Mouse (Mus musculus) intestine, postnatal 0 days (tissue): ENCODE data around the gene Mfsd12. TPM values are rescaled to one million over a fixed set of nuclear protein-coding genes. Genes with fewer than 3 reads are reported as not detected.

Source experiments
- ATAC-seq: fragments of 200-750 bp; cut with Nextera tagmentation; 2 replicates; pipeline ENCODE4 v1.8.0; 2017; ENCODE audit warnings: mild to moderate bottlenecking, moderate TSS enrichment, moderate library complexity
- H3K27ac ChIP-seq: fragments of 300-500 bp; sonication (generic); 2 replicates; pipeline ENCODE4 v1.5.1; 2014; ENCODE audit warnings: mild to moderate bottlenecking, low read depth, low read length, moderate library complexity
- H3K27me3 ChIP-seq: fragments of 300-500 bp; sonication (generic); replicated peaks from 2 replicates; pipeline ENCODE4 v1.6.1; 2014; ENCODE audit warnings: low read length, mixed read lengths; ENCODE audit not compliant: control insufficient read depth, insufficient read depth
- H3K36me3 ChIP-seq: fragments of 300-500 bp; sonication (generic); 2 replicates; pipeline ENCODE4 v1.6.1; 2014; ENCODE audit warnings: mild to moderate bottlenecking, moderate library complexity; ENCODE audit not compliant: control insufficient read depth, insufficient read depth
- H3K4me1 ChIP-seq: fragments of 300-500 bp; sonication (generic); replicated peaks from 2 replicates; pipeline ENCODE4 v1.6.1; 2014; ENCODE audit warnings: antibody characterized with exemption, low read length, mixed read lengths; ENCODE audit not compliant: control insufficient read depth, insufficient read depth
- H3K4me2 ChIP-seq: fragments of 300-500 bp; sonication (generic); replicated peaks from 2 replicates; pipeline ENCODE4 v1.6.1; 2014; ENCODE audit warnings: low read depth, mild to moderate bottlenecking, moderate library complexity
- H3K4me3 ChIP-seq: fragments of 300-500 bp; sonication (generic); 2 replicates; pipeline ENCODE4 v1.5.1; 2014; ENCODE audit warnings: low read depth, low read length
- H3K9ac ChIP-seq: fragments of 300-500 bp; sonication (generic); 2 replicates; pipeline ENCODE4 v1.6.1; 2014; ENCODE audit warnings: mild to moderate bottlenecking, low read depth, low read length
- H3K9me3 ChIP-seq: fragments of 300-500 bp; sonication (generic); 2 replicates; pipeline ENCODE4 v1.6.1; 2016; ENCODE audit warnings: mixed run types; ENCODE audit not compliant: control insufficient read depth
- CTCF ChIP-seq: sonication (generic); IDR thresholded peaks from 2 replicates; pipeline ENCODE4 v1.5.1; 2016; ENCODE audit warnings: low read depth, mild to moderate bottlenecking, control low read depth, antibody characterized with exemption, moderate library complexity
- WGBS: fragments of 180-500 bp; shearing (Covaris S2); extraction: QIAGEN DNeasy Blood & Tissue Kit; methylation state at CpG from one replicate; pipeline ENCODE4 v1.1.7; 2014; 5-methylcytosine and 5-hydroxymethylcytosine counted together
- polyA plus RNA-seq: library from polyadenylated mRNA; unstranded; fragments of >200 nt; fragmentation: Nextera tagmentation; extraction: Ambion mirVana; gene quantifications from 2 replicates; pipeline ENCODE4 v1.2.1, GENCODE M21; 2015

Gene Mfsd12
- polyA plus RNA-seq, 1 experiment from 2014 or later: 29.6 TPM

- Histone ChIP-seq H3K4me1 (peaks cover 22% of the 10 kb centered on the region), H3K9ac (no peak overlapping the region), H3K4me2 (peak overlapping the region; percentile 24; the same call in 1 of the 2 replicates), H3K9me3 (no peaks in the 10 kb centered on the region), H3K36me3 (peaks cover 28% of the 10 kb centered on the region), H3K4me3 (no peak overlapping the region), H3K27ac (no peak overlapping the region), H3K27me3 (peaks cover 10% of the 10 kb centered on the region; the same call in 1 of the 2 replicates)
- WGBS: 35% methylated on average over 8 of the region's 8 CpGs
- no peak for TF ChIP-seq CTCF
- ATAC-seq: no peak
Observed at GRCm38 (mm10) chr10:81409330-81409729, 52.0 kb downstream of the Mfsd12 start.

GRCm38 (mm10) chr10:81410350-81410749 is 53.1 kb downstream of the Mfsd12 start:
- WGBS: 50% methylated on average over 4 of the region's 4 CpGs
- peaks cover 19% of the 10 kb centered on the region for H3K36me3 ChIP-seq
- H3K4me2 ChIP-seq: no peak overlapping the region
- no peak overlapping the region for H3K4me3 ChIP-seq
- H3K9me3 ChIP-seq: no peaks in the 10 kb centered on the region
- peaks cover 10% of the 10 kb centered on the region; the same call in 1 of the 2 replicates for H3K27me3 ChIP-seq
- H3K9ac ChIP-seq: no peak overlapping the region
- H3K27ac ChIP-seq: no peak overlapping the region; the same call in 1 of the 2 replicates
- no peak for ATAC-seq
- TF ChIP-seq CTCF: no peak
- H3K4me1 ChIP-seq: peaks cover 29% of the 10 kb centered on the region

GRCm38 (mm10) chr10:81410981-81411380 is 53.7 kb downstream of the Mfsd12 start:
- ATAC-seq: no peak
- no peak overlapping the region for H3K4me2 ChIP-seq
- H3K36me3 ChIP-seq: peaks cover 12% of the 10 kb centered on the region
- H3K9ac ChIP-seq: no peak overlapping the region
- H3K4me3 ChIP-seq: no peak overlapping the region
- H3K27ac ChIP-seq: peak overlapping the region; percentile 46; the same call in 1 of the 2 replicates
- no peaks in the 10 kb centered on the region for H3K9me3 ChIP-seq
- H3K27me3 ChIP-seq: peaks cover 9% of the 10 kb centered on the region; the same call in 1 of the 2 replicates
- peaks cover 29% of the 10 kb centered on the region for H3K4me1 ChIP-seq
- TF ChIP-seq CTCF: no peak
- WGBS: 63% methylated on average over 9 of the region's 9 CpGs

- TF ChIP-seq CTCF: no peak
- Histone ChIP-seq H3K4me3 (no peak overlapping the region), H3K4me2 (peak overlapping the region; percentile 4), H3K9ac (no peak overlapping the region), H3K9me3 (no peaks in the 10 kb centered on the region), H3K27me3 (peaks cover 5% of the 10 kb centered on the region; the same call in 1 of the 2 replicates), H3K36me3 (peaks cover 6% of the 10 kb centered on the region; the same call in 1 of the 2 replicates), H3K27ac (peak overlapping the region; percentile 81), H3K4me1 (peaks cover 29% of the 10 kb centered on the region)
- WGBS: 50% methylated on average over 18 of the region's 18 CpGs
- no peak; the same call in 1 of the 2 replicates for ATAC-seq
Observed at GRCm38 (mm10) chr10:81411471-81412400, 54.4 kb downstream of the Mfsd12 start.

- H3K4me3 ChIP-seq: no peak overlapping the region
- peaks cover 29% of the 10 kb centered on the region for H3K4me1 ChIP-seq
- TF ChIP-seq CTCF: no peak
- 70% methylated on average over 16 of the region's 16 CpGs for WGBS
- peaks cover 6% of the 10 kb centered on the region; the same call in 1 of the 2 replicates for H3K36me3 ChIP-seq
- H3K9ac ChIP-seq: no peak overlapping the region
- H3K4me2 ChIP-seq: peak overlapping the region; percentile 4; the same call in 1 of the 2 replicates
- peak overlapping the region; percentile 81 for H3K27ac ChIP-seq
- H3K27me3 ChIP-seq: no peaks in the 10 kb centered on the region
- ATAC-seq: no peak
- H3K9me3 ChIP-seq: no peaks in the 10 kb centered on the region
Observed at GRCm38 (mm10) chr10:81412586-81413309, 55.5 kb downstream of the Mfsd12 start.
